Mouse (Mus musculus): ENCODE measurements around the gene Gm13289.
A peak's percentile ranks its signal among the peaks of the same experiment; 100 is the strongest.
"Not testable (repeated sequence)": the region's sequence is repeated elsewhere in the genome, so short reads cannot be mapped to it uniquely, and the experiment has no call there.

Gene Gm13289

DNA sequence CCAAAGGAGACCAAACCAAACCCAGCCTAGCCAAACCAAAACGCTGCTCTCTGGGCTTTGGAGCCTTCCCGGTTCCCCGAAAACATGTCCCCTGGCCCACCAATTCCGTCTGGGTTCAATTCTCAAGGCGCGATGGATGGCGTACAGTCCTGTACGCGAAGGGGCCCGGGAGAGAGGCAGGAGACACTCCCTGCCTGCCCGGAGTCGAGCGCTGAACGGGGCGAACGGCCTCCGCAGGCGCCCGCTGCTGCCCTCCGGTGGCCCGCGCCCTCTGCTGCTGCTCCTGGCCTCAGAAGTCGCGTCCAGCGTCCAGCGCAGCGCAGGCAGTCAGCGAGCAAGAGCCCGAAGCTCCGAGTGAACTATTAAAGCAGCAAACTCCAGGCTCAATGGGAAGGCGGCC is 5.6 kb downstream of the Gm13289 start:
- DNase-seq (ENCODE audit: low spot score in 2 of 2): not testable (repeated sequence)

DNA sequence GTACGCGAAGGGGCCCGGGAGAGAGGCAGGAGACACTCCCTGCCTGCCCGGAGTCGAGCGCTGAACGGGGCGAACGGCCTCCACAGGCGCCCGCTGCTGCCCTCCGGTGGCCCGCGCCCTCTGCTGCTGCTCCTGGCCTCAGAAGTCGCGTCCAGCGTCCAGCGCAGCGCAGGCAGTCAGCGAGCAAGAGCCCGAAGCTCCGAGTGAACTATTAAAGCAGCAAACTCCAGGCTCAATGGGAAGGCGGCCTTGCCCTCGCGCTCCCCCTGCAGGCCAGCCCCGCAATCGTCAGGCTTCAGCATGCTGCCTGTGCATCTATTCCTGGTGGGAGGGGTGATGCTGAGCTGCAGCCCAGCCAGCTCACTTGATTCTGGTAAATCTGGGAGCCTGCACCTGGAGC is 8.7 kb downstream of the Gm13289 start, which contains the start of gene Gm13276:
Gene Gm13276 (plus strand): TSS at position 301 of the 400 bp plus-strand sequence.
- not testable (repeated sequence) for DNase-seq (ENCODE audit: low spot score in 2 of 2)

DNA sequence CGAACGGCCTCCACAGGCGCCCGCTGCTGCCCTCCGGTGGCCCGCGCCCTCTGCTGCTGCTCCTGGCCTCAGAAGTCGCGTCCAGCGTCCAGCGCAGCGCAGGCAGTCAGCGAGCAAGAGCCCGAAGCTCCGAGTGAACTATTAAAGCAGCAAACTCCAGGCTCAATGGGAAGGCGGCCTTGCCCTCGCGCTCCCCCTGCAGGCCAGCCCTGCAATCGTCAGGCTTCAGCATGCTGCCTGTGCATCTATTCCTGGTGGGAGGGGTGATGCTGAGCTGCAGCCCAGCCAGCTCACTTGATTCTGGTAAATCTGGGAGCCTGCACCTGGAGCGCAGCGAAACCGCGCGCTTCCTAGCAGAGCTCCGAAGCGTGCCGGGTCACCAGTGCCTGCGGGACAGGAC is 11.7 kb downstream of the Gm13289 start, which contains the start of gene Gm13277:
Gene Gm13277 (plus strand): TSS at position 231 of the 400 bp plus-strand sequence.
- peak; percentile 61 to 66 for DNase-seq (ENCODE audit: low spot score in 2 of 2)

DNA sequence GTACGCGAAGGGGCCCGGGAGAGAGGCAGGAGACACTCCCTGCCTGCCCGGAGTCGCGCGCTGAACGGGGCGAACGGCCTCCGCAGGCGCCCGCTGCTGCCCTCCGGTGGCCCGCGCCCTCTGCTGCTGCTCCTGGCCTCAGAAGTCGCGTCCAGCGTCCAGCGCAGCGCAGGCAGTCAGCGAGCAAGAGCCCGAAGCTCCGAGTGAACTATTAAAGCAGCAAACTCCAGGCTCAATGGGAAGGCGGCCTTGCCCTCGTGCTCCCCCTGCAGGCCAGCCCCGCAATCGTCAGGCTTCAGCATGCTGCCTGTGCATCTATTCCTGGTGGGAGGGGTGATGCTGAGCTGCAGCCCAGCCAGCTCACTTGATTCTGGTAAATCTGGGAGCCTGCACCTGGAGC is 14.5 kb downstream of the Gm13289 start, which contains the start of gene Gm13278:
Gene Gm13278 (plus strand): TSS at position 301 of the 400 bp plus-strand sequence.
- DNase-seq (ENCODE audit: low spot score in 2 of 2): not testable (repeated sequence)

DNA sequence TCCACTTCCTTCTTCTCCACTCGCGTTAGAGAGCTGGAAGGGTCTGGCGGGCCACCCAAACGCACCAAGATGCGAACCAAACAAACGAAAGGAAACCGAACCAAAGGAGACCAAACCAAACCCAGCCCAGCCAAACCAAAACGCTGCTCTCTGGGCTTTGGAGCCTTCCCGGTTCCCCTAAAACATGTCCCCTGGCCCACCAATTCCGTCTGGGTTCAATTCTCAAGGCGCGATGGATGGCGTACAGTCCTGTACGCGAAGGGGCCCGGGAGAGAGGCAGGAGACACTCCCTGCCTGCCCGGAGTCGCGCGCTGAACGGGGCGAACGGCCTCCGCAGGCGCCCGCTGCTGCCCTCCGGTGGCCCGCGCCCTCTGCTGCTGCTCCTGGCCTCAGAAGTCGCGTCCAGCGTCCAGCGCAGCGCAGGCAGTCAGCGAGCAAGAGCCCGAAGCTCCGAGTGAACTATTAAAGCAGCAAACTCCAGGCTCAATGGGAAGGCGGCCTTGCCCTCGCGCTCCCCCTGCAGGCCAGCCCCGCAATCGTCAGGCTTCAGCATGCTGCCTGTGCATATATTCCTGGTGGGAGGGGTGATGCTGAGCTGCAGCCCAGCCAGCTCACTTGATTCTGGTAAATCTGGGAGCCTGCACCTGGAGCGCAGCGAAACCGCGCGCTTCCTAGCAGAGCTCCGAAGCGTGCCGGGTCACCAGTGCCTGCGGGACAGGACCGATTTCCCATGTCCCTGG is 17.4 kb downstream of the Gm13289 start, which contains the start of gene Gm13275:
Gene Gm13275 (plus strand): TSS at position 552 of the 740 bp plus-strand sequence.
- DNase-seq (ENCODE audit: low spot score in 2 of 2): peak; percentile 57 to 69

DNA sequence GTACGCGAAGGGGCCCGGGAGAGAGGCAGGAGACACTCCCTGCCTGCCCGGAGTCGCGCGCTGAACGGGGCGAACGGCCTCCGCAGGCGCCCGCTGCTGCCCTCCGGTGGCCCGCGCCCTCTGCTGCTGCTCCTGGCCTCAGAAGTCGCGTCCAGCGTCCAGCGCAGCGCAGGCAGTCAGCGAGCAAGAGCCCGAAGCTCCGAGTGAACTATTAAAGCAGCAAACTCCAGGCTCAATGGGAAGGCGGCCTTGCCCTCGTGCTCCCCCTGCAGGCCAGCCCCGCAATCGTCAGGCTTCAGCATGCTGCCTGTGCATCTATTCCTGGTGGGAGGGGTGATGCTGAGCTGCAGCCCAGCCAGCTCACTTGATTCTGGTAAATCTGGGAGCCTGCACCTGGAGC is 20.4 kb downstream of the Gm13289 start, which contains the start of gene Gm13279:
Gene Gm13279 (plus strand): TSS at position 301 of the 400 bp plus-strand sequence.
- not testable (repeated sequence) for DNase-seq (ENCODE audit: low spot score in 2 of 2)

DNA sequence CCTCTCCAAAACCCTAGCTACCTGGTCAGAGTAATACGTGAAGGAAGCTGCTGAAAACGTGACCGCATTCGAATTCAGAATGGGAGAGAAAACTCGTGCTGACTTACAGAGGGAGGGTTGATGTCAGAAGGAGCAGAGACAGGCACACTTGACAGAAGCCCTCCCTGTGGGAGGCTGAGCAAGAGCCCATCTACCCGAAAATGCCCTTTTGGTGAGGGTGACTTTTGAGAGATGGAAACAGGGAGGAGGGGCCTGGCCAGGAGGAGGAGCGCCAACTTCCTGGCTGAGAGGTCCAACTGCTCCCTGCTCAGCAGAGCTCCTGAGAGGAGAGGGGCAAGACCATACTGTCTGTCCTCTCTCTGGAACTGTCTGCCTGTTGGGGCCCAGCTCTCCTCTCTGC is 22.6 kb downstream of the Gm13289 start, which contains the start of gene Gm13285:
Gene Gm13285 (plus strand): TSS at position 301 of the 400 bp plus-strand sequence.
- not testable (repeated sequence) for DNase-seq (ENCODE audit: low spot score in 2 of 2)

DNA sequence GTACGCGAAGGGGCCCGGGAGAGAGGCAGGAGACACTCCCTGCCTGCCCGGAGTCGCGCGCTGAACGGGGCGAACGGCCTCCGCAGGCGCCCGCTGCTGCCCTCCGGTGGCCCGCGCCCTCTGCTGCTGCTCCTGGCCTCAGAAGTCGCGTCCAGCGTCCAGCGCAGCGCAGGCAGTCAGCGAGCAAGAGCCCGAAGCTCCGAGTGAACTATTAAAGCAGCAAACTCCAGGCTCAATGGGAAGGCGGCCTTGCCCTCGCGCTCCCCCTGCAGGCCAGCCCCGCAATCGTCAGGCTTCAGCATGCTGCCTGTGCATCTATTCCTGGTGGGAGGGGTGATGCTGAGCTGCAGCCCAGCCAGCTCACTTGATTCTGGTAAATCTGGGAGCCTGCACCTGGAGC is 26.2 kb downstream of the Gm13289 start, which contains the start of gene Gm13287:
Gene Gm13287 (plus strand): TSS at position 301 of the 400 bp plus-strand sequence.
- not testable (repeated sequence) for DNase-seq (ENCODE audit: low spot score in 2 of 2)

DNA sequence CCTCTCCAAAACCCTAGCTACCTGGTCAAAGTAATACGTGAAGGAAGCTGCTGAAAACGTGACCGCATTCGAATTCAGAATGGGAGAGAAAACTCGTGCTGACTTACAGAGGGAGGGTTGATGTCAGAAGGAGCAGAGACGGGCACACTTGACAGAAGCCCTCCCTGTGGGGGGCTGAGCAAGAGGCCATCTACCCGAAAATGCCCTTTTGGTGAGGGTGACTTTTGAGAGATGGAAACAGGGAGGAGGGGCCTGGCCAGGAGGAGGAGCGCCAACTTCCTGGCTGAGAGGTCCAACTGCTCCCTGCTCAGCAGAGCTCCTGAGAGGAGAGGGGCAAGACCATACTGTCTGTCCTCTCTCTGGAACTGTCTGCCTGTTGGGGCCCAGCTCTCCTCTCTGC is 28.5 kb downstream of the Gm13289 start, which contains the start of gene Gm13288:
Gene Gm13288 (plus strand): TSS at position 301 of the 400 bp plus-strand sequence.
- DNase-seq (ENCODE audit: low spot score in 2 of 2): not testable (repeated sequence)

DNA sequence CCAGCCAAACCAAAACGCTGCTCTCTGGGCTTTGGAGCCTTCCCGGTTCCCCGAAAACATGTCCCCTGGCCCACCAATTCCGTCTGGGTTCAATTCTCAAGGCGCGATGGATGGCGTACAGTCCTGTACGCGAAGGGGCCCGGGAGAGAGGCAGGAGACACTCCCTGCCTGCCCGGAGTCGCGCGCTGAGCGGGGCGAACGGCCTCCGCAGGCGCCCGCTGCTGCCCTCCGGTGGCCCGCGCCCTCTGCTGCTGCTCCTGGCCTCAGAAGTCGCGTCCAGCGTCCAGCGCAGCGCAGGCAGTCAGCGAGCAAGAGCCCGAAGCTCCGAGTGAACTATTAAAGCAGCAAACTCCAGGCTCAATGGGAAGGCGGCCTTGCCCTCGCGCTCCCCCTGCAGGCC is 29.0 kb downstream of the Gm13289 start:
- DNase-seq (ENCODE audit: low spot score in 2 of 2): not testable (repeated sequence)

DNA sequence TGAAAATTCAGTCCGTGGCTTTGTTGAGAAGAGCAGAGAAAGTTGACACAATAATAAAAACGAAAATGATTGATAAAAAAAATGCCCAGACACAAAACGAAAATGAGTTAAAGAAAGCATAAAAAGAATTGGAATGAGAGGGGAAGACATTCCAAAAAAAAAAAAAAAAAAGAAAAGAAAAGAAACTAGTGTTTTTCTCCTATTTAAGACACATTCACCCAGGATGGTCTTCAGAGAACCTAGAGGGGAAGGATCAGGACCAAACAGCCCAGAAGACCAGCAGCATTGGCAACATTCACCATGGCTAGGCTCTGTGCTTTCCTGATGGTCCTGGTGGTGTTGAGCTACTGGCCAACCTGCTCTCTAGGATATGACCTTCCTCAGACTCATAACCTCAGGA is 39.2 kb downstream of the Gm13289 start, which contains the start of gene Ifna7:
Gene Ifna7 (plus strand): TSS at position 301 of the 400 bp plus-strand sequence.
- no peak for DNase-seq (ENCODE audit: low spot score in 2 of 2)

DNA sequence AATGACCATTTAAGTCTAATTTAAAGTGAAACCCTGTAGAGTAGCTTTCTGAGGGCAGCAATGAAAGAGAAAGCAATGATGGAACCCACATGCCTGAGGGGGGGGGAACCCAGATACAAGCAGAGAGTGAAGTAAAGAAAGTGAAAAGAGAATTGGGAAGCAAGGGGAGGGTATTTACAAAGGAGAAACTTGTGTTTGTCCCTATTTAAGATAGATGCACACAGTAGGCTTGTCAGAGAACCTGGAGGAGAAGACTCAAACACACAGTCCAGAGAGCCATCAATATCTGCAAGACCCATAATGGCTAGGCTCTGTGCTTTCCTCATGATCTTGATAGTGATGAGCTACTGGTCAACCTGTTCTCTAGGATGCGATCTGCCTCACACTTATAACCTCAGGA is 42.9 kb downstream of the Gm13289 start, which contains the start of gene Ifna11:
Gene Ifna11 (plus strand): TSS at position 301 of the 400 bp plus-strand sequence.
- no peak for DNase-seq (ENCODE audit: low spot score in 2 of 2)

DNA sequence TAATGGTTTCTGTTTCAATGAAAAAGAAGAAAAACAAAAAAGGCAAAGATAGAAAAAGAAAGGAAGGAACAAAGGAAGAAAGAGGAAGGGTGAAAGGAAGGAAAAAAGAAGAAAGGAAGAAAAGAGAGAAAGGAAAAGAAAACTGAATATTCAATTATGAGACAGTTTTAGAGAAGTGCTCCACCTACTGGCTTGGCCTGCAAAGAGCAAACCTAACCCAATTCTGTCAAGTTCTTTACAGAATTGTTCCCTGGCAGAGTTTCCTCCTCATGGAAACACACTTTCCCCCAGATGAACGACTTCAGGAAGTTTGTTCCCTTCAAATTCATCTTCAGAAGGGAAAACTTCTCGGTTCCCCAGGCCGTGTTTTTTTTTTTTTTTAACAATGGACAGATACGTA is 46.3 kb downstream of the Gm13289 start:
- peak in 1 of 2 experiments; percentile 22 for DNase-seq (ENCODE audit: low spot score in 2 of 2)
